Mouse (Mus musculus): ENCODE data around the gene Tstd2. TPM values are rescaled to one million over a fixed set of nuclear protein-coding genes. Genes with fewer than 3 reads are reported as not detected.

Tstd2 gene
- polyA plus RNA-seq, 1 experiment, result 6.5 TPM

GRCm38 (mm10) chr4:46120767-46121166 is 17.7 kb downstream of the Tstd2 start:
- Histone ChIP-seq H3K27ac (ENCODE audit: insufficient read depth, low read depth, low read length) (no peak overlapping the region), H3K36me3 (ENCODE audit: control insufficient read depth, insufficient read depth, low read length) (peaks cover 76% of the 10 kb centered on the region), H3K27me3 (ENCODE audit: control insufficient read depth, insufficient read depth, low read length) (no peaks in the 10 kb centered on the region), H3K4me3 (ENCODE audit: low read depth, low read length) (no peak overlapping the region), H3K4me1 (ENCODE audit: control insufficient read depth, insufficient read depth, insufficient read length, low read length) (no peaks in the 10 kb centered on the region)
- TF ChIP-seq POLR2A (IDR thresholded peaks at IDR 0.05; ENCODE audit: low read depth, low read length), result no peak
- no peak for TF ChIP-seq CTCF (IDR thresholded peaks at IDR 0.05; ENCODE audit: extremely low read depth, insufficient read length, insufficient replicate concordance, low read depth, low read length)
- WGBS, result 84% methylated on average over 3 of the region's 3 CpGs

- WGBS, result 95% methylated on average over 14 of the region's 14 CpGs
- TF ChIP-seq CTCF (IDR thresholded peaks at IDR 0.05; ENCODE audit: extremely low read depth, insufficient read length, insufficient replicate concordance, low read depth, low read length), result no peak
- TF ChIP-seq POLR2A (IDR thresholded peaks at IDR 0.05; ENCODE audit: low read depth, low read length), result no peak
- Histone ChIP-seq H3K36me3 (ENCODE audit: control insufficient read depth, insufficient read depth, low read length) (peaks cover 75% of the 10 kb centered on the region), H3K4me1 (ENCODE audit: control insufficient read depth, insufficient read depth, insufficient read length, low read length) (no peaks in the 10 kb centered on the region), H3K4me3 (ENCODE audit: low read depth, low read length) (no peak overlapping the region), H3K27me3 (ENCODE audit: control insufficient read depth, insufficient read depth, low read length) (no peaks in the 10 kb centered on the region), H3K27ac (ENCODE audit: insufficient read depth, low read depth, low read length) (no peak overlapping the region)
Observed at GRCm38 (mm10) chr4:46119514-46120094, 18.9 kb downstream of the Tstd2 start.

GRCm38 (mm10) chr4:46117536-46117935 is 21.0 kb downstream of the Tstd2 start:
- H3K27ac ChIP-seq (ENCODE audit: insufficient read depth, low read depth, low read length), result no peak overlapping the region
- no peaks in the 10 kb centered on the region for H3K4me1 ChIP-seq (ENCODE audit: control insufficient read depth, insufficient read depth, insufficient read length, low read length)
- H3K36me3 ChIP-seq (ENCODE audit: control insufficient read depth, insufficient read depth, low read length), result peaks cover 65% of the 10 kb centered on the region
- H3K27me3 ChIP-seq (ENCODE audit: control insufficient read depth, insufficient read depth, low read length), result no peaks in the 10 kb centered on the region
- 95% methylated on average over 4 of the region's 4 CpGs for WGBS
- TF ChIP-seq CTCF (IDR thresholded peaks at IDR 0.05; ENCODE audit: extremely low read depth, insufficient read length, insufficient replicate concordance, low read depth, low read length) (no peak), POLR2A (IDR thresholded peaks at IDR 0.05; ENCODE audit: low read depth, low read length) (no peak)
- H3K4me3 ChIP-seq (ENCODE audit: low read depth, low read length), result no peak overlapping the region

GRCm38 (mm10) chr4:46116544-46117175 is 21.8 kb downstream of the Tstd2 start:
- no peak for TF ChIP-seq POLR2A (IDR thresholded peaks at IDR 0.05; ENCODE audit: low read depth, low read length)
- no peak for TF ChIP-seq CTCF (IDR thresholded peaks at IDR 0.05; ENCODE audit: extremely low read depth, insufficient read length, insufficient replicate concordance, low read depth, low read length)
- no peaks in the 10 kb centered on the region for H3K27me3 ChIP-seq (ENCODE audit: control insufficient read depth, insufficient read depth, low read length)
- H3K36me3 ChIP-seq (ENCODE audit: control insufficient read depth, insufficient read depth, low read length), result peaks cover 59% of the 10 kb centered on the region
- WGBS, result 85% methylated on average over 10 of the region's 10 CpGs
- H3K4me3 ChIP-seq (ENCODE audit: low read depth, low read length), result no peak overlapping the region
- H3K4me1 ChIP-seq (ENCODE audit: control insufficient read depth, insufficient read depth, insufficient read length, low read length), result no peaks in the 10 kb centered on the region
- no peak overlapping the region for H3K27ac ChIP-seq (ENCODE audit: insufficient read depth, low read depth, low read length)

- no peaks in the 10 kb centered on the region for H3K4me1 ChIP-seq (ENCODE audit: control insufficient read depth, insufficient read depth, insufficient read length, low read length)
- TF ChIP-seq CTCF (IDR thresholded peaks at IDR 0.05; ENCODE audit: extremely low read depth, insufficient read length, insufficient replicate concordance, low read depth, low read length) (no peak), POLR2A (IDR thresholded peaks at IDR 0.05; ENCODE audit: low read depth, low read length) (no peak)
- 79% methylated on average over 1 of the region's 1 CpGs for WGBS
- H3K4me3 ChIP-seq (ENCODE audit: low read depth, low read length), result no peak overlapping the region
- H3K27ac ChIP-seq (ENCODE audit: insufficient read depth, low read depth, low read length), result no peak overlapping the region
- H3K36me3 ChIP-seq (ENCODE audit: control insufficient read depth, insufficient read depth, low read length), result peaks cover 54% of the 10 kb centered on the region
- no peaks in the 10 kb centered on the region for H3K27me3 ChIP-seq (ENCODE audit: control insufficient read depth, insufficient read depth, low read length)
Observed at GRCm38 (mm10) chr4:46115308-46115707, 23.2 kb downstream of the Tstd2 start.

GRCm38 (mm10) chr4:46111361-46111760 is 27.1 kb downstream of the Tstd2 start:
- WGBS, result 62% methylated on average over 3 of the region's 3 CpGs
- Histone ChIP-seq H3K4me3 (ENCODE audit: low read depth, low read length) (no peak overlapping the region), H3K27ac (ENCODE audit: insufficient read depth, low read depth, low read length) (no peak overlapping the region), H3K27me3 (ENCODE audit: control insufficient read depth, insufficient read depth, low read length) (no peaks in the 10 kb centered on the region), H3K36me3 (ENCODE audit: control insufficient read depth, insufficient read depth, low read length) (peaks cover 16% of the 10 kb centered on the region), H3K4me1 (ENCODE audit: control insufficient read depth, insufficient read depth, insufficient read length, low read length) (no peaks in the 10 kb centered on the region)
- no peak for TF ChIP-seq POLR2A (IDR thresholded peaks at IDR 0.05; ENCODE audit: low read depth, low read length)
- no peak for TF ChIP-seq CTCF (IDR thresholded peaks at IDR 0.05; ENCODE audit: extremely low read depth, insufficient read length, insufficient replicate concordance, low read depth, low read length)

- H3K4me3 ChIP-seq (ENCODE audit: low read depth, low read length), result no peak overlapping the region
- TF ChIP-seq CTCF (IDR thresholded peaks at IDR 0.05; ENCODE audit: extremely low read depth, insufficient read length, insufficient replicate concordance, low read depth, low read length) (no peak), POLR2A (IDR thresholded peaks at IDR 0.05; ENCODE audit: low read depth, low read length) (no peak)
- no peaks in the 10 kb centered on the region for H3K27me3 ChIP-seq (ENCODE audit: control insufficient read depth, insufficient read depth, low read length)
- 88% methylated on average over 8 of the region's 8 CpGs for WGBS
- H3K27ac ChIP-seq (ENCODE audit: insufficient read depth, low read depth, low read length), result no peak overlapping the region
- peaks cover 6% of the 10 kb centered on the region for H3K36me3 ChIP-seq (ENCODE audit: control insufficient read depth, insufficient read depth, low read length)
- H3K4me1 ChIP-seq (ENCODE audit: control insufficient read depth, insufficient read depth, insufficient read length, low read length), result no peaks in the 10 kb centered on the region
Observed at GRCm38 (mm10) chr4:46110084-46110483, 28.4 kb downstream of the Tstd2 start.
